Mouse (Mus musculus) yolk sac, embryonic 10.5 days (tissue): Measurements from ENCODE around the gene Mthfd1.

Source experiments
- DNase-seq: peaks from one replicate; pipeline ENCODE4 v3.0.0-alpha.2; 2017; ENCODE audit warnings: low spot score

Mthfd1 gene

GRCm38 (mm10) chr12:76303474-76303873 lies 48.4 kb downstream of the Mthfd1 start:
- DNase-seq, result no peak

GRCm38 (mm10) chr12:76304199-76304598 lies 49.1 kb downstream of the Mthfd1 start:
- no peak for DNase-seq

GRCm38 (mm10) chr12:76305107-76305506 lies 50.0 kb downstream of the Mthfd1 start:
- no peak for DNase-seq

GRCm38 (mm10) chr12:76306852-76307561 lies 51.9 kb downstream of the Mthfd1 start:
- no peak for DNase-seq

DNA sequence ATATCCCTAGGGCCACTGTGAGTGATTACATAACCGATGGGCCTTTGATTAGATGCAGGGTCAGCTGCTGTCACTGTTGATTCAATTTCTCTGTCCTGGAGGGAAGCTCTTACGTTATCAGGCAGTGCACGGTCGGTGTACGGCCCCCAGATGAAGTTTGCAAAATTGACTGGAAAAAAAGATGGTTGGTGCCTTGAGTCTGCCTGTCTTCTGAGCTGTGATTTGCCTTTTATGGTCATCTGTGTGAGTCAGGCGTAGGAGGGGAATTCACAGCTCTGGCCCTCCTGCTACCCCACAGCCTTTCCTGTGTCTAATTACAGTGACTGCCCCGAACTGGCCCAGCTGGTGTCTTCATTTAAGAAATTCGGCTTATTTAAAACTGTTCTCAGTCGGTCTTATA lies 52.9 kb downstream of the Mthfd1 start:
- peak; percentile 18 for DNase-seq

DNA sequence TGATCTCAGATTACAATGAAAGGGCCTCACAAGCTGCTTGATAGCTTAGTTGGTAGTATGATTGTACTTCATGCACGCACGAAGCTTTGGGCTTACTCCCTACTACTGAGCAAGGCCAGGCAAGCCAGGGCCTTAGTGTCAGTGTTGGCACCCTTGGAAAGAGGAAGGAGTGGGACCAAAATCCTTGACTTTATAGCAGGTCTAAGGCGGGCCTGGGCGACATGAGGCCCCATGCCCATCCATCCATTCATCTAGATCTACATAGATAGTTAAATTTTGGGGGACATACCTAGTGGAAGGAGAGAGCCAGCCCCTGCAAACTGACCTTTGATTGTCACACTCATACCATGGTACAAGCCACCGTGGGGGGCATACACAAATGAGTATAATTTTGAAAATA lies 53.3 kb downstream of the Mthfd1 start:
- no peak for DNase-seq

DNA sequence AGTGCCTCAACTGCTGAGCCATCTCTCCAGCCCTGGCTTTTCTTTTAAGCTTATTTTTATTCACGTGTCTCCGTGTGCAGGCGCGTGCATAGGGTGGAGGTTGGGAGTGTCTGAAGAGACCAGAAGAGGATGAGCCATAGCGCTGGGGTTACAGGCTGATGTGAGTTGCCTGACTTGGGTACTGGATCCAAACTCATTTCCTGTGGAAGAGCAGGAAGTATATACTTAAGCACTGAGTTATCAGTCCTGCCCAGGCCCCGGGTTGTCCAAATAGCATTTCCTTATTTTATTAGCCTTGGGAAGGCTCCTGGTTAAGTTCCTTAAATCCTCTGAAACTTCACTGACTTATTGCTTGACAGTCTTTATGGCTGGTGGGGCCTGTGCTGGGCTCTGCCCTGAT lies 54.9 kb downstream of the Mthfd1 start:
- DNase-seq, result no peak

DNA sequence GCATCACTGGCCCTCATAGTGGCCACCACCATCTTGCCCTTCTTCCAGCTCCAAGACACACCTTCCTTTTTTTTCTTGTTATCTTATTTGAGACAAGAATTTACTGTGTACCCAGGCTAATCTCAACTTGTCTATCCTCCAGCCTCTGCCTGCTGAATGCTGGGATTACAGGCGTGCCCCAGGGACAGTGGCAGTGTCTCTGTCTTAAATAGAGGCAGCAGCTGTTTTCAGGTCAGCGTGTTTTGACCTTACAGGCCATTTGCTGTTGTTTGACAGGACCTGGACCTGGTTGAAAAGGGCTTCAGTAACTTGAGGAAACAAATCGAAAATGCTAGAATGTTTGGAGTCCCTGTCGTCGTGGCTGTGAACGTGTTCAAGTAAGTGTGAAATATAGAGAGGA lies 55.5 kb downstream of the Mthfd1 start:
- no peak for DNase-seq

DNA sequence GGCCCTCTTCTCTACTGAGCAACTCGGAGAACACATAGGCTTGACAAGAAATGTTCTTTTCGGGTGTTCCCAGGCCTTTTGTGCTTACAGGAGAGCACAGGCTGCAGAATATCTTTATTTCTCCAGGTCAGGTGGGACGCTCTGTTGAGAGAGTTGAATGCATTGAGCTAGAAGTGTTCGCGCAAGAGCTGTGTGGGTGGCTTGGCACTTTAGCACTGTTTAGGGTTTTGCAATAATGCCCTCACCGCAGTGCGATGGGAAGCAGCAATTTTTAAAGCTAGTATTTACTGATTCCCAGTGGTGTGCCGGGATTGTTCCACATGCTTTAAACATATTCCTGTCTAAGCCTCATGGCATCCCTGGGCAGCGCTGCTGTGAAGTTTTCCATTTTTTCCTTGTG lies 56.1 kb downstream of the Mthfd1 start:
- no peak for DNase-seq

- no peak for DNase-seq
These were observed 56.9 kb downstream of the Mthfd1 start for GRCm38 (mm10) chr12:76311951-76312350.

DNA sequence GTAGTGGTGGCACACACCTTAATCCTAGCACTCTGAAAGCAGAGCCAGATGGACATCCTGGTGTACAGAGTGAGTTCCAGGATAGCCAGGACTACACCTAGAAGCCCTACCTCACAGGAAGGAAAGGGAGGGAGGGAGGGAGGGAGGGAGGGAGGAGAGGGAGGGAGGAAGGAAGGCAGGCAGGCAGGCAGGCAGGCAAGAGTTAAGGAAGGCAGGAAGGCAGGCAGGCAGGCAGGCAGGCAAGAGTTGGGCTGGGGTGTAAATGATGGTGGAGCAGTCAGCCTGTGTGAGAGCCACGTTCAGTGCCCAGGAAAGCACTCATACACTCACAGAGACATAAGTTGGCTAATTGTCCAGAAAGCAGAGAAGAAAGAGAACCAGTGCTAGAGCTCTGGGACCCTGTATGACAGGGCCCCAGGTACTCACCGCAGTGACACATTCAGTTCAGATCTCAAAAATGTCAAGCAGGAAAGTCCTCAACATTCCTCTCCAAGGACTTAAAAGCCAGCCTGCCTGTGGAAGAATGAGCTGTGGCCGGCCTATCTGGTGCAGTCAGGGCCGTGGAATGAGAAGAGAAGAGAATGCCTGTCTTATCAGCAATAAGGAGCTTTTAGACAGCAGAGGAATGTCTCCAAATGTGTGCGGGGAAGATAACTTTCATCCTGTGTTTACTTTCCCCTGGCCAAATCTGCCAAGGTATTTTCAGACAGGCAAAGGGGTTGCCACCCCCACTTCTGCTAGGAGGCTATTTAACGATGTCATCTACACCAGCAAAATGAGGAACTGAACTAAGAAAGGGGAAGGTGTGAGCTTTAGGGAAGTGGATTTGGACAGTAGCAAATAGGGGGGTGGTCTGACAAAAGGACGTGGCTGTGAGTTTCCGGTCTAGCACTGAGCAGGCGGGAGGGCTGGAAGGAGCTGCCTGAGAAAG lies 63.4 kb downstream of the Mthfd1 start:
- DNase-seq, result peak; percentile 73

DNA sequence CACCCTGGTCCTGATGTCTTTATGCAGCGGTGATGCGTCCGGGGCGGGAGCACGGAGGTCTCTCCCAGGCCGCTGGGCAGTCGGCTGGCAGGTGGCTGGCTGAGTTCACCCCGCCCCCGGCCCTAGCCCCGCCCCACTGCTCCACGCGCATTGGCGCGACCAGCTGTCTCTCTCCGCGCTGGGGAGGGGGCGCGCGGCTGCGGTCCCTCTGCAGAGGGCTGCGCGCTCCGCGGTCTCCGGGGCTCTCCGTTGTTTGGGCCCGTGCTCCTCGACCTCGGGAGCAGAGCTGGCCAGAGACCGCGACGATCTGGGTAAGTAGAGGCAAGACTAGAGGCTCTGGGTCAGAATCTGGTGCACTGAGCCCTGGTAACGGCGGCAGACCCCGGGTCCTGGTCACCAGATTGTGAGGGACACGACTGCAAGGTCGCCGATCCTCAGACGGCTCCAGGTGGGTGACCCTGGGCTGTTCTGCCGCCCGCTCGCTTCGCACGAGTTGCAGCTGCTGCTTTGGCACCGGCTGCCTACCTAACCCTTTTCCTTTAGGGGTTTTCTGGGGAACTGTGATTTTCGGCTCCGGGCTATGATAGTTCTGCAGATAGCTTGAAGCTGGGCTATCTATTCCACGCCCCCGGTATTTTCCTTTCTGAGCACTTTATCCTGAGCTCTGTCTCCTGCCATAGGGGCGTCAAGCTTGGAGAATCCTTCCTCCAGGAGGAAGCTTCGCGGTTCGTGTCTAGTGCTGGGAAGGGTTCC lies 69.8 kb downstream of the Mthfd1 start, which contains the start of gene Akap5:
Akap5 (plus strand) TSS at position 213 of the 753 bp plus-strand sequence.
- peak; percentile 84 for DNase-seq

DNA sequence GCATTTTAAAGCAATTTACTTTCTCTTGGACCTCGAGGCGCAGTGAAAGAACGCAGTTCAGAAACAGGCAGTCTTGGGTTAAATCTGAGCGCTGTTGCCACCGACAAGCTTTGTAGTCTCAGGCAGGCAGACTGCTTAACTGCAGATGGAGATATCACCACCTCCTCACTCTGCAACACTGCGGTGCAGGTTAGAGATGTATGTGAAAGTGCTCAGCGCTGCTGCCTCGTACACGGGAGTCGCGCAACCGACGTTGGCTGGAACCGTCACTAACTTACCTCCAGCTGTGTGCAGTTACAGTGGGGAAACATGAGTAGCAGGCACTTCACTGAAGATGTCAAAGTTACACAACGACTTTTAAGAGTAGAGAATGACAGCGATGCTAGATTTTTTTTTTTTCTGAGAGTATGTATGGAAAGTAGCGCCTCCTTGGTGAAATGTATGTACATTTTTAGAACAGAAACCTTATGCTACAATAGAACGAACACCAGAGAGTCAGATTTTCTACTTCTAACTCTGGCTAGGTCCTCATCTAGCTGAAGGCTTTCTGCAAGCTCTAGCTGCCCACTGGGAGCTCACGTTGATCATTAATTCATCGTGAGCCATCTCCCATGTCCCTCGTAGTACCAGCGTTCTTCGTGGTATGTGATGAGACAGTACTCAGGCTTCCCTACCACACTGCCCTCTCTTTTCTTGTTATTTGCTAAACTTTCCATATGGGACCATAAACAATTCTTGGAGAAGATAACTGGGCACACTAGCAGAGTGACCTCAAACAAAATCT lies 71.5 kb downstream of the Mthfd1 start:
- DNase-seq, result no peak

DNA sequence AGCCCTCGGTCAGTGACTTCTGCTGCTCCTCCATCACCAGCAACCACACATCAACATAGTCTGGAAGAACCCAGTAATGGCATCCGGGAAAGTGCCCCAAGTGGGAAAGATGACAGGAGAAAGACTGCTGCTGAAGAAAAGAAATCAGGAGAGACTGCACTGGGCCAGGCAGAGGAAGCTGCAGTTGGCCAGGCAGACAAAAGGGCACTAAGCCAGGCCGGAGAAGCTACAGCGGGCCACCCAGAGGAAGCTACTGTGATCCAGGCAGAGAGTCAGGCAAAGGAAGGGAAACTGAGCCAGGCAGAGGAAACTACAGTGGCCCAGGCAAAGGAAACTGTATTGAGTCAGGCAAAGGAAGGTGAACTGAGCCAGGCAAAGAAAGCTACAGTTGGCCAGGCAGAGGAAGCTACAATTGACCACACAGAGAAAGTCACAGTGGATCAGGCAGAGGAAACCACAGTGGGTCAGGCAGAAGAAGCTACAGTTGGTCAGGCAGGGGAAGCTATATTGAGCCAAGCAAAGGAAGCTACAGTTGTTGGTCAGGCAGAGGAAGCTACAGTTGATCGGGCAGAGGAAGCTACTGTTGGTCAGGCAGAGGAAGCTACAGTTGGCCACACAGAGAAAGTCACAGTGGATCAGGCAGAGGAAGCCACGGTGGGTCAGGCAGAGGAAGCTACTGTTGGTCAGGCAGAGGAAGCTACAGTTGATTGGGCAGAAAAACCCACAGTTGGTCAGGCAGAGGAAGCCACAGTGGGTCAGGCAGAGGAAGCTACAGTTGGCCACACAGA lies 73.7 kb downstream of the Mthfd1 start:
- no peak for DNase-seq

GRCm38 (mm10) chr12:76333688-76334087 lies 78.6 kb downstream of the Mthfd1 start:
- no peak for DNase-seq

GRCm38 (mm10) chr12:76335641-76336040 lies 80.5 kb downstream of the Mthfd1 start:
- no peak for DNase-seq

- no peak for DNase-seq
These were observed 81.2 kb downstream of the Mthfd1 start for GRCm38 (mm10) chr12:76336111-76336965.

GRCm38 (mm10) chr12:76341080-76341479 lies 86.0 kb downstream of the Mthfd1 start:
- DNase-seq, result peak; percentile 16

DNA sequence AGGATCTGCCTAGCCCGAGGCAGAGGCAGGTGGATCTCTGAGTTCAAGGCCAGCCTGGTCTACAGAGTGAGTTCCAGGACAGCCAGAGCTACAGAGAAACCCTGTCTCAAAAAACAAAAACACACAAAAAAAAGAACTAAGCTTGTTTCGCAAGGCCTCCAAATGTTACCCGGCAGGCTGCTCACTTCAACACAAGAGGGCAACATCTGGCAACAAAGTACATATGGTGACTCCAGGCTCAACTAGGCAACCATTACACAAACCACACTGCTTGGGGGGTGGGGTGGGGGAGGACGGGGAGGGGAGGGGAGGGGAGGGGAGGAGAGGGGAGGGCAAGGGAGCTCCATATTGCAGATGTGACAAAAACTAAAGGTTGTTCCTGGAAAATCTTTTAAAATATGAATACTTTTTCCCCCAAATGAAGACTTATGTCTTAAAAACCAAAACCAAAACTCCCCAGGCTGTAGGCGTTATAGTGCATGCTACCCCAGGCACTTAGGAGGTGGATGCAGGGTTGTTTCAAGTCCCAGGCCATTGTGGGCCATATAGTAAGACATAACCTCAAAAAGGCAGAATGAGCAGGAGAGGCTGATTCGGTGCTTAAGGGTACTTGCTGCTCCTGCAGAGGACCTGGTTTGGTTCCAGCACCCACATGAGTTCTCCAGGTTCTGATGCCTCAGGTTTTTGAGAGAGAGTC lies 90.8 kb downstream of the Mthfd1 start:
- DNase-seq, result no peak
